Mouse (Mus musculus): ENCODE measurements around the gene Olfr1191-ps1. TPM values are rescaled to one million over a fixed set of nuclear protein-coding genes. Genes with fewer than 3 reads are reported as not detected.
"Not testable (repeated sequence)": the region's sequence is repeated elsewhere in the genome, so short reads cannot be mapped to it uniquely, and the experiment has no call there.

Gene Olfr1191-ps1
- polyA plus RNA-seq (2016; fragmentation: Nextera tagmentation; extraction: Ambion mirVana) = not detected in 2 replicates

DNA sequence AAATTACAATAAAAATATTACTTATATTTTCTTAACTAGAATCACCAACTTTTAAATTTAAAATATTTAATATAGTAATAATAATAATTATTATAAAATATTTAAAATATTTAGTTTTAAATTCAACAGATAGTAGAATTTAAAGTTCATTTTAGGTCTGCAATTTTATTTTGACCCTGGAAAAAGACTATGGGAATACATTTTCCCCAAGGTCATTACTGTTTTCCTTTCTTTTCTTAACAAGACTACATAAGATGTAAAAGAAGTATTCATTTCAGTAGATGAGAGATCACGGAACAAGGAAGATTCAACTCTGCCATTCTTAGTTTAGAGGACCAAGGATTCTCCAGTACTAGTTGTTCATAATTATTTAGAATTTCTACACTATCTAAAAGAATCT is at the start of gene Olfr1191-ps1:
Gene Olfr1191-ps1, plus strand, starts transcription at position 301 of the 400 bp plus-strand sequence.
- H3K4me1 ChIP-seq (replicated peaks); H3K27ac ChIP-seq (ENCODE audit: poor library complexity, severe bottlenecking); H3K36me3 ChIP-seq; H3K9ac ChIP-seq; ATAC-seq (ENCODE audit: insufficient number of reproducible peaks, low FRiP score); H3K9me3 ChIP-seq (replicated peaks); H3K27me3 ChIP-seq (replicated peaks); H3K4me2 ChIP-seq; H3K4me3 ChIP-seq: not testable (repeated sequence)
- 84% methylated on average over 1 of the region's 1 CpGs for WGBS

DNA sequence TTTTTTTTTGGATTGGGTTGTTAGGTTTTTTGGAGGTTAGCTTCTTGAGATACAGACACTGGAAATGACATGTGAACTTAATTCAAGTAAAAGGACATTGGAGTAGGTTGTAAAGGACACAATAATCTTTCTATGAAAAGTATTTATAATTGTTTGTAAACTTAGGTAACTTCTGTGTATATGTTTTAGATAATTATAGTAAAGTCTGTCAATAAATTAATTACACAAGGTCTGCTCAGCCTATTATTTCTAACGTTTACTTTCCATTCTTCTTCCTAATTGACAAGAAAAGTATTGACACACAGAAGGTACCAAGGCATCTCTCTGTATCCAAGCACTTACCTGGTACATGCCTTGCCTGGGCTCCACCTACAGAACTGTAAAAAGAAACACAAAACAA is 7.9 kb downstream of the Olfr1191-ps1 start, which contains the start of gene Olfr1192-ps1:
Gene Olfr1192-ps1, plus strand, starts transcription at position 301 of the 400 bp plus-strand sequence.
- no peaks in the 10 kb centered on the region for H3K4me1 ChIP-seq (replicated peaks)
- H3K27ac ChIP-seq (ENCODE audit: poor library complexity, severe bottlenecking) = no peak within 1 kb of the TSS
- H3K4me2 ChIP-seq = no peak within 1 kb of the TSS
- no peak for ATAC-seq (ENCODE audit: insufficient number of reproducible peaks, low FRiP score)
- no peaks in the 10 kb centered on the region for H3K27me3 ChIP-seq (replicated peaks)
- no peak within 1 kb of the TSS for H3K9ac ChIP-seq
- 44% methylated on average over 1 of the region's 1 CpGs for WGBS
- H3K36me3 ChIP-seq = no peaks in the 10 kb centered on the region
- no peaks in the 10 kb centered on the region for H3K9me3 ChIP-seq (replicated peaks)
- H3K4me3 ChIP-seq = no peak within 1 kb of the TSS

- not testable (repeated sequence) for H3K9ac ChIP-seq; H3K4me3 ChIP-seq; H3K27me3 ChIP-seq (replicated peaks); H3K4me2 ChIP-seq; ATAC-seq (ENCODE audit: insufficient number of reproducible peaks, low FRiP score); H3K27ac ChIP-seq (ENCODE audit: poor library complexity, severe bottlenecking); H3K36me3 ChIP-seq; H3K9me3 ChIP-seq (replicated peaks); H3K4me1 ChIP-seq (replicated peaks)
These were observed 35.0 kb downstream of the Olfr1191-ps1 start, which contains the start of gene Olfr1193 for GRCm38 (mm10) chr2:88675328-88675727. TSS of gene Olfr1193 (plus strand) at chr2:88675628.

DNA sequence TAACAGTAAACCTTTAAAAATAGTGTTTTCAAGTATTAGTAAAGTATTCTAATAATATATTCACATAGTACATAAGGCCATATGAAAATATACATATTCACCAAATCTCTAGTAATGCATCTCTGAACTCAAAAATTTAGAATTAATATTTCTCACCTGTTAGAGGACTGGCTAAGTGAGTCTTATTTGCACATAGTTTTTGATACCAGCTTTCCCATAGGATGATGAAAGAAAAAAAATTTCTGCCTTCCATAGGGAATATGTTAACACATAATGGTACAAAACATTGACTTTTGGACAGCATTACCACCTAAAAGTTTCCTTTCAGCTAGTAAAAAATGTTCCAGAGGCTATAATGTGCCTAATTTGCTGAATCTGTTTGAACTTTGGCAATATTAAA is 48.7 kb downstream of the Olfr1191-ps1 start, which contains the start of gene Olfr1195:
Gene Olfr1195, minus strand, starts transcription at position 101 of the 400 bp plus-strand sequence.
- Histone ChIP-seq H3K9ac (no peak within 1 kb of the TSS), H3K36me3 (no peaks in the 10 kb centered on the region), H3K27me3 (replicated peaks) (no peaks in the 10 kb centered on the region), H3K4me2 (no peak within 1 kb of the TSS), H3K9me3 (replicated peaks) (0 out of 2 replicates have a peak, but pooled peaks cover 2% of the 10 kb centered on the region), H3K27ac (ENCODE audit: poor library complexity, severe bottlenecking) (no peak within 1 kb of the TSS), H3K4me3 (no peak within 1 kb of the TSS), H3K4me1 (replicated peaks) (no peaks in the 10 kb centered on the region)
- ATAC-seq (ENCODE audit: insufficient number of reproducible peaks, low FRiP score) = no peak

Other genes starting within 250 kb of the Olfr1191-ps1 start
- gene Olfr1179, start 234.1 kb upstream of the Olfr1191-ps1 start, polyA plus RNA-seq (2016; fragmentation: Nextera tagmentation; extraction: Ambion mirVana) = not detected in 2 replicates
- gene Olfr1180, start 221.4 kb upstream of the Olfr1191-ps1 start, polyA plus RNA-seq (2016; fragmentation: Nextera tagmentation; extraction: Ambion mirVana) = not detected in 2 replicates
- gene Olfr1181, start 214.4 kb upstream of the Olfr1191-ps1 start, polyA plus RNA-seq (2016; fragmentation: Nextera tagmentation; extraction: Ambion mirVana) = not detected in 2 replicates
- not detected in 2 replicates for gene Gm13757, start 191.4 kb upstream of the Olfr1191-ps1 start, polyA plus RNA-seq (2016; fragmentation: Nextera tagmentation; extraction: Ambion mirVana)
- not detected in 2 replicates for gene Olfr1183, start 185.7 kb upstream of the Olfr1191-ps1 start, polyA plus RNA-seq (2016; fragmentation: Nextera tagmentation; extraction: Ambion mirVana)
- gene Olfr1184, start 156.9 kb upstream of the Olfr1191-ps1 start, polyA plus RNA-seq (2016; fragmentation: Nextera tagmentation; extraction: Ambion mirVana) = not detected in 2 replicates
- gene Olfr1185-ps1, start 147.2 kb upstream of the Olfr1191-ps1 start, polyA plus RNA-seq (2016; fragmentation: Nextera tagmentation; extraction: Ambion mirVana) = not detected in 2 replicates
- not detected in 2 replicates for gene Olfr1186, start 122.0 kb upstream of the Olfr1191-ps1 start, polyA plus RNA-seq (2016; fragmentation: Nextera tagmentation; extraction: Ambion mirVana)
- gene Olfr1188, start 83.6 kb upstream of the Olfr1191-ps1 start, polyA plus RNA-seq (2016; fragmentation: Nextera tagmentation; extraction: Ambion mirVana) = not detected in 2 replicates
- gene Olfr1189, start 54.1 kb upstream of the Olfr1191-ps1 start, polyA plus RNA-seq (2016; fragmentation: Nextera tagmentation; extraction: Ambion mirVana) = not detected in 2 replicates
- gene Olfr1192-ps1, start 8.0 kb downstream of the Olfr1191-ps1 start, polyA plus RNA-seq (2016; fragmentation: Nextera tagmentation; extraction: Ambion mirVana) = not detected in 2 replicates
- gene Olfr1193, start 35.1 kb downstream of the Olfr1191-ps1 start, polyA plus RNA-seq (2016; fragmentation: Nextera tagmentation; extraction: Ambion mirVana) = not detected in 2 replicates
- gene Olfr1195, start 48.6 kb downstream of the Olfr1191-ps1 start, polyA plus RNA-seq (2016; fragmentation: Nextera tagmentation; extraction: Ambion mirVana) = not detected in 2 replicates
- gene Olfr1196, start 64.1 kb downstream of the Olfr1191-ps1 start, polyA plus RNA-seq (2016; fragmentation: Nextera tagmentation; extraction: Ambion mirVana) = not detected in 2 replicates
- gene Olfr1197, start 91.8 kb downstream of the Olfr1191-ps1 start, polyA plus RNA-seq (2016; fragmentation: Nextera tagmentation; extraction: Ambion mirVana) = not detected in 2 replicates
- gene Olfr1198, start 110.8 kb downstream of the Olfr1191-ps1 start, polyA plus RNA-seq (2016; fragmentation: Nextera tagmentation; extraction: Ambion mirVana) = not detected in 2 replicates
- gene Olfr1199, start 119.9 kb downstream of the Olfr1191-ps1 start, polyA plus RNA-seq (2016; fragmentation: Nextera tagmentation; extraction: Ambion mirVana) = not detected in 2 replicates
- not detected in 2 replicates for gene Olfr1200, start 129.9 kb downstream of the Olfr1191-ps1 start, polyA plus RNA-seq (2016; fragmentation: Nextera tagmentation; extraction: Ambion mirVana)
- not detected in 2 replicates for gene Olfr1201, start 152.5 kb downstream of the Olfr1191-ps1 start, polyA plus RNA-seq (2016; fragmentation: Nextera tagmentation; extraction: Ambion mirVana)
- gene Olfr1202, start 174.0 kb downstream of the Olfr1191-ps1 start, polyA plus RNA-seq (2016; fragmentation: Nextera tagmentation; extraction: Ambion mirVana) = not detected in 2 replicates
- not detected in 2 replicates for gene Olfr1205, start 189.2 kb downstream of the Olfr1191-ps1 start, polyA plus RNA-seq (2016; fragmentation: Nextera tagmentation; extraction: Ambion mirVana)
- gene Olfr1204, start 208.8 kb downstream of the Olfr1191-ps1 start, polyA plus RNA-seq (2016; fragmentation: Nextera tagmentation; extraction: Ambion mirVana) = not detected in 2 replicates
- not detected in 2 replicates for gene Olfr1206, start 222.7 kb downstream of the Olfr1191-ps1 start, polyA plus RNA-seq (2016; fragmentation: Nextera tagmentation; extraction: Ambion mirVana)